Mouse (Mus musculus) adrenal gland, postnatal 36 days (tissue): ENCODE measurements at regions not wholly inside any gene's neighbourhood (a gene's known extent, or its start where the extent isn't known, plus 50 kb on each side); places are given as distances from the start of the nearest gene placed in this dataset.

Experiments used
- DNase-seq, 2 experiments: peaks; one replicate each; pipeline ENCODE4 v3.0.0; 2021; ENCODE audit warnings: mixed read lengths in 1 of 2

GRCm38 (mm10) chr8:15487579-15487978, 441.7 kb upstream of the BB014433 start:
- DNase-seq: no peak

DNA sequence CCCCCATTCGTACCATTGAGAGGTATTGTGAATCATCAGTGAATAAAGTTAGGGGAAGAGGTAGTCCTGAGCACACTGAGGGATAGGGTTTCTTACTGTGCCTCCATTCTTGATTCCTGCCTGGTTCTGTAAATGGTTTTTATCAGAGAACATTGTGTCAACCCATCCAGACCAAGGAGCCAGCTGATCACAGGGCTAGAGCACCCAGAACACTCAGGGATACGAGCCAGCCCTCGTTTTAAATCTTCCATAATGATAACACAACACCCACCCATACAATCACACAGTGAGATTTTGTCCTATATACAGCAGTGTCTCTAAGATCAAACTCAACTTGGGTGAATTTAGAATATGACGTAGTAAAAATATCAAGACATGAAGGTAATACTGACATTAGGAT, 424.7 kb upstream of the BB014433 start:
- no peak for DNase-seq

GRCm38 (mm10) chr8:15468540-15469476, 422.9 kb upstream of the BB014433 start:
- DNase-seq: no peak

DNA sequence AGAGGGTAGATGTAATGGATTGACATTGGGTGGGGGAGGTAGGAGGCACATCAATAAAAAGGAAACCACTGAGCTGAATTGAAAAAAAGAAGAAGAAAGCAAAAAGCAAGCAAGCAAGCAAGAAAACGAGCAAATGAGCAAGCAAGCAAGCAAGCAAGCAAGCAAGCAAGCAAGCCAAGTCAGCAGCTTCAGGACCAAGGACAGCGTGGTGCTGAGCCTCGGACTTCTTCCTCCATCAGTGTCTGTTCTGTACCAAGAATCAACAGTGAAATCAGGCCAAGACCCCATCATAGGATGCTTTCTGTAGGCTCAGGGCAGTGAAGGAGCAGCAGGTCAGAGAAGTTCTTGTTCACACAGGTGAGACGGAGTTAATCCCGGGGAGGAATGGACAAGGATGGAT, 392.7 kb upstream of the BB014433 start:
- peak; percentile 40 to 55 for DNase-seq

- peak; percentile 53 to 60 for DNase-seq
These were observed 348.8 kb upstream of the BB014433 start for GRCm38 (mm10) chr8:15394722-15395115.

DNA sequence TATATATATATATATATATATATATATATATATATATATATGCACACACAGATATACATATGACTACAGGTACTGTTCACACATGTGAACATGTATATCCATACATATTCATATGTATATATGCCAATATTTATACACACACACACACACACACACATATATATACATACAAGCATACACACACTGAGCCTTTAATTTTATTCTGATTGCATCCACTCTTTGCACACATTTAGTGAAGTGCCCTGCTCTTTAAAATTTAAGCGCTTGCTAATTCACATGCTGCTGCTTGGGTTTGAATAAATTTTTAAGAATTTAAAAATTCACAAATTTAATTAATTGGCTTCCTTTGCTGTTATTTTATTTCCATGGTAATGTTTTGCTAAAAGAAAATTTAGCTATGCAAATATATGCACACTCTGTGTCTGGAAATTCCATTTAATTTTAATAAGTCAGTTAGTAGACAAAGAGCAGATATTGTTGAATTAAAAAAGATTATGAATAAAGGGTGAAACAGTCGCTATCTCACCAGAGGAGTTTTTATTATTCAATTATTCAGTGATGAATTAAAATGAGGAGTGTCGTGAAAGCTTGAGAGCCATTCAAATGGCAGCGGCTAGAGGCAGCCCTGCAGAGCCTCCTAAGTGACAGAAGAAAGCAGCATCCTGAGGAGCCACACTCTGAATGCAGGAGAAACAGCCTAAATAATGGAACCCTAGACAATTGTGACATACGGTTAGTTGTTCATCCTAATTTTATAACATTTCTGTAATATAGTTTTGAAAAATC, 348.3 kb upstream of the BB014433 start:
- DNase-seq: no peak

DNA sequence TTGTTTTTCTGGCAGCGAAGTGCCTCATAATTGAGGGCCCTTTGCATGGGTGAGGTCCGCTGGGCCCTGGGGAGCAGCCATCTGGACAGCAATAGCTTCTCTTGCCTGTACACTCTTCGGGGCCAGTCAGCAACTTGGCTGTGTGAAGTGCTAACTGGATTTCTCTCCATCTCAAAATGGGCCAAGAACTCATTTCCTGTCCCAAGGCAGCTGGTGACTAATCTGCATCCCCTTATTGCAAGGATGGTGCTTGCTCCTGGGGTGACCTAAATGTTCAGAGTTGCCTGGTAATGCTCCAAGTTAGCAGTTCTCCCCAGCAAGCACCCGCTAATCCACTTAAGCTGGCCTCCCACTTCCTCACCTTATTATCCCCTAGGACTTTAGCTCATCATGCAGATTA, 346.2 kb upstream of the BB014433 start:
- DNase-seq: no peak

- no peak for DNase-seq
These were observed 342.9 kb upstream of the BB014433 start for GRCm38 (mm10) chr8:15388791-15389190.

GRCm38 (mm10) chr8:15367063-15367462, 321.2 kb upstream of the BB014433 start:
- no peak for DNase-seq

DNA sequence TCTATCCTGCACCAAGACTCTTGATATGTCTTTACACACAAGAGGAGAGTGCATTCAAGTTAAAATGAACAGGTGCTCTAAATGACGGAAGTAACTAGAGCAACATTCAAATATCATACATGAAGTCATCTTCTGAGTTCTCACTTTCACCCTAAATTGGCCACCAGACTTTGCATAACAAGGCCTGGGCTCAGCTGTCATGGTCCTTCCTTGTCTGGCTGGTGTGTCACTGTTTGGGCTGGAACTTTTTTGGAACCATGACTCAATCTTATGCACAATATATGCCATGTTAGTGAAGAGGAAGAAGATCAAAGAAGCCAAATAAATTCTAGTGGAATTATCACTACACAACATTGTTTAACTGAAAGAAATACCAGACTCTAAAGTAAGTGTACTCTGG, 318.7 kb upstream of the BB014433 start:
- DNase-seq: no peak

DNA sequence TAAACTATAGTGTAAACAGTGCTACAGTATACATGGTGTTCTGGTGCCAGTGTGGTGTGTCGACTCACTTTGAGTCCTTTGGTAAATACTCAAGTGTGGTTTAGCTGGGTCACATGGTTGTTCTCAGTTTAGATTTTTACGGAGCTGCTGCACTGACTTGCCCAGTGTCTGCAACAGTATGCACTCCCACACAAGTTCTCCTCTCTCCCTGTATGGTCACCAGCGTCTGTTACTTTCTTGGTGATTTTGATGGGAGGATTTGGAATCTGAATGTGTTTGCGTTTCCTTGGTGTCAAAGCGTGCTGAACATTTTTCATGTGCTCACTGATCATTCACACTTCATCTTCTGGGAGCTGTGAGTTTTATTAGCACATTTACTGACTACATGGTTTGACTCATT, 298.3 kb upstream of the BB014433 start:
- no peak for DNase-seq

DNA sequence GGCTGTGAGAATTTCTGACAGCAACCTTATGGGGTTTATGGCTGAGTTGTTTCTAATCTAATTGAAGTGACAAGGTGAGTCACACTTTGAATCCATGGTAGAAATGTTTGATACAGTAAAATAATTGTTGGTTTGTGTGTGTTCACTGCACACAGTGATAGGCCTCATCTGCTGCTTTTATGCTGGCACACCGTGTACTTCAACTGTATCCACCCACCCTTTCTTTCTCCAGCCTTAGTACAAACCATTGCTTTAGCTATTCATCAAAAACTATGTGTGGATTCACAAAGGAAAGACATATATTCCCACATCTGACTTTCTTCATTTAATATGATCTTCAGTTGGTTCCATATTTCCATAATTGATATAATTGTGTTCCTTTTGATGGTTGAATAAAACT, 297.7 kb upstream of the BB014433 start:
- no peak for DNase-seq

DNA sequence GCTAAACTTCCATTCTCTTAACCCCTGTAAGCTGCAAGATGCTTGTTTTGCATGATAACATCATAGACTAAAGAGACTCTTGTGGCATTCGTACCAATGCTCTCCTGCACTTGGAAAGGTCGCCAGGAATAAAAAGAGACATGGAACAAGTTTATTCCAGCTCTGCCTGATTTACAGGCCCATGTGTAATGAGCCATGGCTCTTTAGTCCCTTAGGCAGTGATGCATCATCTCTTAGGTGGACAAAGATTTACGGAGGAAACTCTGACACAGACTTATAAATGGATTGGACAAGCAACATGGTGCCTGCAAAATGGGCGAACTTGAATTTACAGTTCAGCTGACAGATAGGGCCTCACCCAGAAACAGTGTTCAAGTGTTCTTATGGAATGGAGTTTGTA, 288.7 kb upstream of the BB014433 start:
- no peak for DNase-seq

DNA sequence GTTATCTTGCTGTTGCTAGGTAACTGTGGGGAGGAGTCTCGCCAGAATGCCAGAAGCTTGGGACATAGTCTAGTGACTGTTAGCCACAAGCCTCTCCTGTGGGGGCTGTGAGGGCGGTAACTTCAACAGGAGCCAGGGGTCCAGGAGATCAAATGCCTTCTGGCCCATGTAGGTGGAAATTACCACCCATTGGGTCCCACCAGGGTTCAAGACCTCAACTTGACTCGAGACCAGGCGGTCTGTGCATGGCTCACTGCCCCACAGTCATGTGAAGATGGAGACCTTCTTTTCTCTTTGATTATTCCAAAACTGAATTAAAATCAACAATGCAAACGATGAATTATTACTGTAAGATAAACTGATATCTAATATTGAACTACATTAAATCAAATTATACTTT, 281.4 kb upstream of the BB014433 start:
- no peak for DNase-seq

DNA sequence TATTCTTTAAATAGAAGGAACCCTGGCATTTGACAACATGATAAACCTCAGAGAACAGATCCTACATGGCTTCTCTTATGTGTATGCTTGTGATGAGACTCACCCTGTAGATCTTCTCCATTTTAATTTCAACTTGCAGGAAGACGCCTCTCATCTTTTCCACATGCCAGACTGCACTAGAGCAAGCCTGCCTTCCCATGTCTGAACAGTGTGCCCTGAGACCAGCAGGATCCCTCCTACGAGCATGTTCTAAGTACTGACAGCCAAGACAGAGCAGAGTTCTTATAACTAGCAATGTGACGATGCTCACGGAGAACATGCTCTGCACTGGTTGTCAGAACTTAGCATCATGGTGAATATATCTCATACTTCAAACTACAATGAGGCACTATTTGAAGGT, 277.5 kb upstream of the BB014433 start:
- no peak for DNase-seq

DNA sequence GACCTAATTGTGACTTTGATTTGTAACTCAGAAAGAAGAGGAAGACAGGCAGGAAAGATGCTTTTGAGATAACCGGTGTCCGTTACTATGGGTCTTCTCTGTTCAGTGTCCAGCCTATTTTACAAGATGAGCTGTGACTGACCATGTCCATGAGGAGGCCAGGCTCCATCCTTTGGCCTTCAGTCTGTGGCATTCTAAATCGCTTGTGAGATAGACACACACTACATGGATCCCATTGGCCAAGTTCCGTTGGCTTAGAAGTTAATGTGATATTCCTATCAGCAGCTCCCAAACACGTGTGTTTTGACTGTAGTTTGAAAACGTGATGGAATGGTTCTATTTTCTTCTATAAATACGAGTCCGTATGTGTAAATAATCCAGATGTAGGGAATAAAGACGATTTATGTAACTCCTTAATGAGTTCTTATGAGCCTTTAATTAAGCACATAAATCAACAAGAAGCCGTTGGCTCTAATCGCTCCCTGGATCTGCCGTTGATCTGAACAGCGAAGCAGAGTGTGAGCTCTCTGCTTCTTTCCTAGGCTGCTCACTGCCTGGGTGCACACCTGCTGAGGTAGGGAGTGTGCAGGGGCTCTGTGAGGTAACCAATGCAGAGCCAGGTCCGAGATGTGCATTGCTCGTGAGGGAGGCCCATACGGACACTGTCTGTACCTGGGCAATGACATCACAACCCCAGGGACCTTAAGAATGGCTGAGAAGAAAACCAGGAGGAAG, 272.4 kb upstream of the BB014433 start:
- no peak for DNase-seq

DNA sequence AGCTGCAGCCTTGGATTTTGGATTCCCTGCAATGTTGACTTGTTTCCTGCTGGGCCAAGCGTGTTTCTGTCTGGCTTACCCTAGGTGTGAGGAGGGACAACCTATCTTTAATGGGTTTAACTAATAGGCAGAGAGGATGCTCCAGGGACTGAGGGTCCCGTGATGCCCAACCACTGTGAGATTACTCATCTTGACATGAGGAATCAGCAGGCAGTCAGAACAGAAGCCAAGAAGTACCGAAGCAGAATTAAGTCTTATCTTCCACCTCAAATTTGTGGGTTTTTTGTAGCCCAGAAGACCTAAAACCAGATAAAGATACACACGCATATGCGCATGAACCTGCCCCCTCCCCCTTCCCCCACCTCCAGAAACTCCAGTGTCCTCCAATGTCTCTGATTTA, 267.6 kb upstream of the BB014433 start:
- DNase-seq: no peak

DNA sequence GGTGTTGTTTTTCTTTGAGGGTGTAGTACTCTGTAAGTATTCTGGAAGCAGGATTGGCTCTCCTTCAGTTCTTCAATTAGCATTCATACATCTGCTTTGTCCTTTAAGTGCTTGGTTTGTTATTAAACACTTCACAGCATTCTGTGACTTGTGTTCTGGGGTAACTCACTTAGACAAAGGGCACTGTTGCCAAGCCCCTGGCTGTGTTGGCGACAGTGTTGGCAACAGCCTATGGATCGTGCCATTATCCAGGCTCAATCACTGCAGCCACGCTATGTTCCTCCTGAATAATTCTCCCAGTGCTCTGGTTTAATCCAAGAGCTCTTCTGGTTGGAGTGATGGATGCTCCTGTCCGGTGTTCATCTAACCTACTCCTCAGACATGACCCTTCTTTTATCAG, 265.6 kb upstream of the BB014433 start:
- no peak for DNase-seq

- no peak for DNase-seq
These were observed 265.2 kb upstream of the BB014433 start for GRCm38 (mm10) chr8:15311045-15311444.

DNA sequence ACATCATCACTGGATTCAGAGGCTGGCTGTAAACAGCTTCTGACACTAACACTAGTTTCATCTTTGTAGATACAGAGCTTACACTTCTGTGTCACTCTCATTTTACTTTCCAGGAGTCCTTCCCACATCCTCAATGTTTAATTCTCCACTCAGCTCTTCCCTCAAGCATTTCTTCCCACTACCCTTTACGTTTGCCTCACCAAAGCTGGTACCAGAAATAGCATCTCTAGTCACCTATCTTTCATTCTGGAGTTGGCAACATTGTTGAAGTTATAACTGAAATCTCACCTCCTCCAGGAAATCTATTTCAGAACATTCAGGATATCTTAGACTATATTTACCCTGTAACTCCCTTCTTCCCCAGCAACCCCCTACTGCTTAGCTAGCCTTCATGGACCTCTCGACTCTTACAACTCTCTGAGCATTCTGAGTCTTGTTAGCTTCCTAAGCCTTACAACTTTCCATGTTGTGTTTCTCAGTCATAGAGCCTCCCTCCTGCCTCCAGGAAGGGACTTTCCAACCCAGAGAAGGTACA, 258.3 kb upstream of the BB014433 start:
- no peak for DNase-seq

DNA sequence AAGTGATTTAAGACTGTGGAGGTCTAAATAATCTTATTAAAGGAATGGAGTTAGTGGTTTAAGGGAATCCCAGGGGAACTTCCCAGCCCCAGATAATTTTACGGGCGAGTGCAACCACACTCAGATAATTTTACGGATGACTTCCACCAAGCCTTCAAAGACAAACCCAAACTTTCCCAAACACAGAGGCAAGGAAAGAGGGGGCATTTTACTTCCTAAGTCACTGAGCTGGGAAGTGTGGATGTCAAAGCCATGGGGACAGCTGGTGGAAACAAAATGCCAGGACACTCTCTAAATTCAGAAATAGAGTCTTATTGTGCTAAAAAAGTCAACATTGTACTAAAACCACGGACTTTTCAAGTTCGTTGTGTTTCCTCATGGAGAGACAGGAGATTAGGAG, 227.9 kb upstream of the BB014433 start:
- DNase-seq: no peak

DNA sequence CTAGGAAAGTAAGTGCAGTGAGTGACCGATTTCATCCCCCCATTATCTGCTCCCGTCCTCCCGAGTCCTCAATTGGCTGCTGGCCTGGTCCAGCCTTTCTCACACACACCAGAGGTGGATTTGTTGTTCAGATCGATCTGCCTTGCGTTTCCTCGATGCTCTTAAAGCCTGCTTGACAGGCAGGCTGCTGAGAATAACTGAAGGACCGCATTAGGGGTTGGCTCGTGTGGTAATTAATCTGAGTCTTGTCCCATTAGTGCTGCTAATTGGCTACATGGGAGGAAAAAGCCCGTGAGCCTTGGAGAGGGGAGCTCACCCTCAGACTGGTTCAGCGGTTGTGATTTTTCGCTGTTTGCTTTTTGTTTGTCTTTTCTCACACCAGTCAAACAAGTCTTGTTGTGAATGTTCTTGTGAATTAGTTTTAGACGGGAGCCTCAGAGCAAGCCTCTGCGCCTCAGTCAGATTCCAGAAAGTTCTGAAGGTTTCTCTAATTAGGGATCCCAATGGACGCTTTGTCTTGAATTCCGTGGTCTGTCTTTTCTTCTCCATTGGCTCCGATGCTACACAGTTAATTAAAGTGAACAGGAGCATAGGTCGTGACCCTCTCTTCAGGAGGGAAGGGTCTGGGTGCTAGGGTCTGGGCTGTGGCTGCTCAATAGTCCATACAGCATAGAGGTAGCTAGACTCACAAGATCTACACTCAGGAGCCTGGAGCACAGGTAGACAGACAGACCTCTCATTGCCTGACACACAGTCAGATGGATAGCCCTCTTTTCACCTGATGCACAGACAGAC, 226.1 kb upstream of the BB014433 start:
- DNase-seq: no peak
